Mouse (Mus musculus): ENCODE data around the gene Lbhd1.

DNA sequence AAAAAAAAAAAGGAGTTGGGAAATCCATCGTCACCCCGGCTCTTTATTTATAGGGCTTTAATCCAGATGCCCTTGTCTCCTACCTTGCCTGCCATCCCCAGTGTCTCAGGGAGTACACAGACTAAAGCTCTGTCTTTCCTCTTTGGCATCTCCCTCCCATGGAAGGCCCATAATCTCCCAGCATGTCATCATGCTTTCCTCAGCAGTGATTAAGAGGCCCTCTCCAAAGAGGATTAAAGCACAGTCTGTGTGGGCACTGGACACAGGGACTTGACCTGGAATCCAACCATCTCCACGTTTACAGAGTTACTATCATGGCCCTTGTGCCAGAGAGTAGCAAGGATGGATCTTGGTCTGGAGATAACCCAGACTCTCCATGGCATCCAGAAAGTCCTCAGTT, at the start of gene Lbhd1, which contains the start of gene Gm49403:
- TF ChIP-seq CTCF (IDR thresholded peaks at IDR 0.05; ENCODE audit: low read depth) (no peak), EP300 (IDR thresholded peaks at IDR 0.05; ENCODE audit: low read depth) (no peak)
